Mouse (Mus musculus) thymus, adult 2 months (tissue): Measurements from ENCODE around the gene Myo1b.

Source experiments
- CTCF ChIP-seq: fragments of 200-500 bp; IDR thresholded peaks from 2 replicates; pipeline ENCODE4 v1.5.1; 2012; ENCODE audit warnings: mild to moderate bottlenecking, control low read depth, low read length, moderate library complexity, borderline replicate concordance; ENCODE audit not compliant: control insufficient read depth, poor library complexity, insufficient read depth; ENCODE audit errors: extremely low read depth
- POLR2A ChIP-seq: fragments of 200-500 bp; IDR thresholded peaks from 2 replicates; pipeline ENCODE4 v1.6.1; 2012; ENCODE audit warnings: mild to moderate bottlenecking, low read length, control low read depth, moderate library complexity; ENCODE audit not compliant: control insufficient read depth, poor library complexity, insufficient read depth; ENCODE audit errors: extremely low read depth

DNA sequence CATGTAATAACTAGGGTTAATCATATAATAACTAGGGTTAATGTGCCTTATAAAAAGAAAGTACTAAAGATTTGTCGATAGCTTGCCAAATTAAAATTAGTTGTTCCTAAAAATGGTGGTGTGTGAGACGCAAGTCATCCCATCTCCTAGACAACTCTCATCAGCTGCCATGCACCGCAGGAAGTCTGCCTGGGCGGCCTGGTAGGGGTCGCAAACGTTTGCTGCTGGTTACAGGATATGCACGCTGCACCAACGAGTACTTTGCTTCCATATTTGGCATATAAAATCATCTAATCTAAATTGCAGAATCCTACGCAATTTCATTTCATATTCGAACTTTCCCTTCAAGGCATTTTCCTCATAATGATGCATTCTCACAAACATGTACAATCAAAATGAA is 107.0 kb downstream of the Myo1b start:
- no peak for TF ChIP-seq CTCF
- no peak for TF ChIP-seq POLR2A
